Mouse (Mus musculus) intestine, postnatal 0 days (tissue): ENCODE measurements around the gene Vasp. TPM values are rescaled to one million over a fixed set of nuclear protein-coding genes. Genes with fewer than 3 reads are reported as not detected.
A peak's percentile ranks its signal among the peaks of the same experiment; 100 is the strongest.

Experiments used
- ATAC-seq: fragments of 200-750 bp; cut with Nextera tagmentation; 2 replicates; pipeline ENCODE4 v1.8.0; 2017; ENCODE audit warnings: mild to moderate bottlenecking, moderate TSS enrichment, moderate library complexity
- H3K27ac ChIP-seq: fragments of 300-500 bp; sonication (generic); 2 replicates; pipeline ENCODE4 v1.5.1; 2014; ENCODE audit warnings: mild to moderate bottlenecking, low read depth, low read length, moderate library complexity
- H3K27me3 ChIP-seq: fragments of 300-500 bp; sonication (generic); replicated peaks from 2 replicates; pipeline ENCODE4 v1.6.1; 2014; ENCODE audit warnings: low read length, mixed read lengths; ENCODE audit not compliant: control insufficient read depth, insufficient read depth
- H3K36me3 ChIP-seq: fragments of 300-500 bp; sonication (generic); 2 replicates; pipeline ENCODE4 v1.6.1; 2014; ENCODE audit warnings: mild to moderate bottlenecking, moderate library complexity; ENCODE audit not compliant: control insufficient read depth, insufficient read depth
- H3K4me1 ChIP-seq: fragments of 300-500 bp; sonication (generic); replicated peaks from 2 replicates; pipeline ENCODE4 v1.6.1; 2014; ENCODE audit warnings: antibody characterized with exemption, low read length, mixed read lengths; ENCODE audit not compliant: control insufficient read depth, insufficient read depth
- H3K4me2 ChIP-seq: fragments of 300-500 bp; sonication (generic); replicated peaks from 2 replicates; pipeline ENCODE4 v1.6.1; 2014; ENCODE audit warnings: low read depth, mild to moderate bottlenecking, moderate library complexity
- H3K4me3 ChIP-seq: fragments of 300-500 bp; sonication (generic); 2 replicates; pipeline ENCODE4 v1.5.1; 2014; ENCODE audit warnings: low read depth, low read length
- H3K9ac ChIP-seq: fragments of 300-500 bp; sonication (generic); 2 replicates; pipeline ENCODE4 v1.6.1; 2014; ENCODE audit warnings: mild to moderate bottlenecking, low read depth, low read length
- H3K9me3 ChIP-seq: fragments of 300-500 bp; sonication (generic); 2 replicates; pipeline ENCODE4 v1.6.1; 2016; ENCODE audit warnings: mixed run types; ENCODE audit not compliant: control insufficient read depth
- CTCF ChIP-seq: sonication (generic); IDR thresholded peaks from 2 replicates; pipeline ENCODE4 v1.5.1; 2016; ENCODE audit warnings: low read depth, mild to moderate bottlenecking, control low read depth, antibody characterized with exemption, moderate library complexity
- WGBS: fragments of 180-500 bp; shearing (Covaris S2); extraction: QIAGEN DNeasy Blood & Tissue Kit; methylation state at CpG from one replicate; pipeline ENCODE4 v1.1.7; 2014; 5-methylcytosine and 5-hydroxymethylcytosine counted together
- polyA plus RNA-seq: library from polyadenylated mRNA; unstranded; fragments of >200 nt; fragmentation: Nextera tagmentation; extraction: Ambion mirVana; gene quantifications from 2 replicates; pipeline ENCODE4 v1.2.1, GENCODE M21; 2015

Vasp gene
- polyA plus RNA-seq, 1 experiment from 2014 or later, result 98.5 TPM

DNA sequence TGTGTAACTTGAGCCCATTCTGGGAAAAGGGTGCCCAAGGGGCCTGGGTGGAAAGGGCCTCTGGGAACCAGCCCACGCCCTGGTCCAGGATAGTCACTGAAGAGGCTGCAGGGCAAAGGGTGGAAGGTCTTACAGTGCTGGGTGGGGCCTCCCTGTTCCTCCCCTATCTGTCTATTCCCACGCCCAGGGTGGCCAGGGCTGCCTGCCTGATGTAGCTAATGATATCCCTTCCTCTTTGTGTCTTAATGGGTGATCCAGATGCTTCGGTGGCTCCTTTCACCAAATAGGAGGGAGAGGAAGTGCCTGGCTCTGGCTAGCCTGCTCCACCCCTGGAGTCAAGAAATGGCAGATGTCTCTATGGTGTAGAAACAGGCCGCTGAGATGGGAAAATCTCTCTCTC lies 46.7 kb downstream of the Vasp start:
- no peak overlapping the region for H3K9ac ChIP-seq
- H3K4me1 ChIP-seq, result 0 out of 2 replicates have a peak, but pooled peaks cover 7% of the 10 kb centered on the region
- no peaks in the 10 kb centered on the region for H3K9me3 ChIP-seq
- no peak overlapping the region for H3K4me2 ChIP-seq
- TF ChIP-seq CTCF, result no peak
- peaks cover 3% of the 10 kb centered on the region; the same call in 1 of the 2 replicates for H3K36me3 ChIP-seq
- 46% methylated on average over 4 of the region's 4 CpGs for WGBS
- H3K27me3 ChIP-seq, result no peaks in the 10 kb centered on the region
- ATAC-seq, result no peak
- H3K4me3 ChIP-seq, result no peak overlapping the region
- H3K27ac ChIP-seq, result no peak overlapping the region

DNA sequence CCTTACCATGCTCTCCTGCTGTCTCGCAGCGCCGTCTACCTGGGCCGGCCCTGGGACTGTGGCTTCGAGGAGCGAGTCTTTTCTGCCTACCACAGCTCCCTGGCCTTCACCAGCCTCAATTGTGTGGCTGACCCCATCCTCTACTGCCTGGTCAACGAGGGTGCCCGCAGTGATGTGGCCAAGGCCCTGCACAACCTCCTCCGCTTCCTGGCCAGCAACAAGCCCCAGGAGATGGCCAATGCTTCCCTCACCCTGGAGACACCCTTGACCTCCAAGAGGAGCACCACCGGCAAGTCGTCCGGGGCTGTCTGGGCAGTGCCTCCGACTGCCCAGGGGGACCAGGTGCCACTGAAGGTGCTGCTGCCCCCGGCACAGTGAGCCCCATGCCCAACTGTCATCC lies 48.7 kb downstream of the Vasp start:
- Histone ChIP-seq H3K36me3 (peaks cover 3% of the 10 kb centered on the region; the same call in 1 of the 2 replicates), H3K27me3 (no peaks in the 10 kb centered on the region), H3K4me3 (no peak overlapping the region), H3K9ac (no peak overlapping the region), H3K27ac (no peak overlapping the region), H3K4me1 (0 out of 2 replicates have a peak, but pooled peaks cover 3% of the 10 kb centered on the region), H3K9me3 (no peaks in the 10 kb centered on the region), H3K4me2 (no peak overlapping the region)
- no peak for ATAC-seq
- TF ChIP-seq CTCF, result no peak
- 88% methylated on average over 14 of the region's 14 CpGs for WGBS

DNA sequence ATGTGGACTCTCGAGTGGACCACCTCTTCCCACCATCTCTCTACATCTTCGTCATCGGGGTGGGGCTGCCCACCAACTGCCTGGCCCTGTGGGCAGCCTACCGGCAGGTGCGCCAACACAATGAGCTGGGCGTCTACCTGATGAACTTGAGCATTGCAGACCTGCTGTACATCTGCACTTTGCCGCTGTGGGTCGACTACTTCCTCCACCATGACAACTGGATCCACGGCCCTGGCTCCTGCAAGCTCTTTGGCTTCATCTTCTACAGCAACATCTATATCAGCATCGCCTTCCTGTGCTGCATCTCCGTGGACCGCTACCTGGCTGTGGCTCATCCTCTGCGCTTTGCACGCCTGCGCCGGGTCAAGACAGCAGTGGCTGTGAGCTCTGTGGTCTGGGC lies 49.4 kb downstream of the Vasp start:
- no peak overlapping the region for H3K27ac ChIP-seq
- no peaks in the 10 kb centered on the region for H3K9me3 ChIP-seq
- no peak for ATAC-seq
- 91% methylated on average over 16 of the region's 16 CpGs for WGBS
- 0 out of 2 replicates have a peak, but pooled peaks cover 3% of the 10 kb centered on the region for H3K4me1 ChIP-seq
- H3K27me3 ChIP-seq, result no peaks in the 10 kb centered on the region
- TF ChIP-seq CTCF, result no peak
- H3K4me3 ChIP-seq, result no peak overlapping the region
- no peak overlapping the region for H3K4me2 ChIP-seq
- peaks cover 3% of the 10 kb centered on the region; the same call in 1 of the 2 replicates for H3K36me3 ChIP-seq
- no peak overlapping the region for H3K9ac ChIP-seq

DNA sequence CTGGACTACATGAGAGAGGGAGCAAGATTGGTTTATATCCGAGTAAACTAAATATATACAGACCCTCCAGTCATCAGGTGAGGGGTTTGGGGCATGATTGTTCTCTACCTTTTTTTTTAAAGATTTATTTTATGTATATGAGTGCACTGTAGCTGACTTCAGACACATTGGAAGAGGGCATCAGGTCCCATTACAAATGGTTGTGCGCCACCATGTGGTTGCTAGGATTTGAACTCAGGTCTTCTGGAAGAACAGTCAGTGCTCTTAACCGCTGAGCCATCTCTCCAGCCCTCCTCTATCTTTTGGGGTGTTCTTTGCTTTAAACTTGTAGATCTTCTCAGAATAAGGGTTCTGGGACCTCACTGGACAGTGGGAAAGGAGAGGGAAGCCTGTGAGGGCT lies 51.6 kb downstream of the Vasp start:
- no peak overlapping the region for H3K4me3 ChIP-seq
- H3K9me3 ChIP-seq, result no peaks in the 10 kb centered on the region
- peaks cover 3% of the 10 kb centered on the region; the same call in 1 of the 2 replicates for H3K36me3 ChIP-seq
- 57% methylated on average over 3 of the region's 3 CpGs for WGBS
- H3K27ac ChIP-seq, result no peak overlapping the region
- ATAC-seq, result no peak
- no peaks in the 10 kb centered on the region for H3K4me1 ChIP-seq
- TF ChIP-seq CTCF, result peak; percentile 22; the same call in 1 of the 2 replicates
- H3K4me2 ChIP-seq, result no peak overlapping the region
- H3K9ac ChIP-seq, result no peak overlapping the region
- H3K27me3 ChIP-seq, result no peaks in the 10 kb centered on the region

DNA sequence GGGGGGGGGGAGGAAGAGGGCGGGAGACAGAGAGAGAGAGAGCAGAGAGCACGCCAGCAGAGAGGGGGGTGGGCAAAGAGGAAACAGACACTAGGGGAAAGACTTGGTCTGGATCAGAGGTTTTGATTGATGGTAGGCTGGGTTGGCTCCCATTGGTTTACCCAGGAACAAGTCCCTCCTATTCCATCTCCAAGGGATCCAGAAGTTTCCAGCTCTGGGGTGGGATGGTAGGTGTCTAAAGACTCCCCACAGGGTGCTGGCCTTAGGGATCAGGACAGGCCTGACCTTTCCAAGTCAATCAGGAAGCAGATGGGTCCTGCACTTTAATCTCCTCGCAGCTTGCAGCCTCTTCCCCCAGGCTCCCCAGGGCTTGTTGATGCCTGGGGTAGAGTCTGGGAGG lies 53.7 kb downstream of the Vasp start:
- Histone ChIP-seq H3K36me3 (no peaks in the 10 kb centered on the region), H3K4me2 (no peak overlapping the region), H3K27me3 (0 out of 2 replicates have a peak, but pooled peaks cover 5% of the 10 kb centered on the region), H3K4me3 (no peak overlapping the region), H3K9me3 (no peaks in the 10 kb centered on the region), H3K4me1 (no peaks in the 10 kb centered on the region), H3K9ac (no peak overlapping the region), H3K27ac (no peak overlapping the region)
- no peak for TF ChIP-seq CTCF
- 14% methylated on average over 2 of the region's 3 CpGs for WGBS
- no peak for ATAC-seq

DNA sequence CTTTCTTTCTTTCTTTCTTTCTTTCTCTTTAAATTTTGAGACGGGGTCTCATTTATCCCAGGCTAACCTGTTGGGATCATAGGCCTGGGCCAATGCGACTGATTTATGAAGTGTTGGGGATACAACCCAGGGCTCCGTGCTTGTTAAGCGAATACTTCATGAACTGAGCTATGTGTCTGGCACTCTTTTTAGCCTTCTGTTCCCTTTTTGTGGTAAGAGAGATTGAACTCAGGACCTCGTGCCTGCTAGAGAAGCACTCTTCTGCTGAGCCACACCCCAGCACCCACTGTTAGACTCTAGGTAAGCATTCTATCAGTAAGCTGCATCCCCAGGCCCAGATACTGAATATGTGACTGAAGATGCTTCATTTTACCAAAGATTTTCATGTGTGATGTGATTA lies 54.1 kb downstream of the Vasp start:
- ATAC-seq, result no peak
- Histone ChIP-seq H3K4me1 (no peaks in the 10 kb centered on the region), H3K4me2 (no peak overlapping the region), H3K27ac (no peak overlapping the region), H3K9ac (no peak overlapping the region), H3K27me3 (0 out of 2 replicates have a peak, but pooled peaks cover 7% of the 10 kb centered on the region), H3K9me3 (no peaks in the 10 kb centered on the region), H3K36me3 (no peaks in the 10 kb centered on the region), H3K4me3 (no peak overlapping the region)
- TF ChIP-seq CTCF, result no peak
- 49% methylated on average over 5 of the region's 5 CpGs for WGBS

DNA sequence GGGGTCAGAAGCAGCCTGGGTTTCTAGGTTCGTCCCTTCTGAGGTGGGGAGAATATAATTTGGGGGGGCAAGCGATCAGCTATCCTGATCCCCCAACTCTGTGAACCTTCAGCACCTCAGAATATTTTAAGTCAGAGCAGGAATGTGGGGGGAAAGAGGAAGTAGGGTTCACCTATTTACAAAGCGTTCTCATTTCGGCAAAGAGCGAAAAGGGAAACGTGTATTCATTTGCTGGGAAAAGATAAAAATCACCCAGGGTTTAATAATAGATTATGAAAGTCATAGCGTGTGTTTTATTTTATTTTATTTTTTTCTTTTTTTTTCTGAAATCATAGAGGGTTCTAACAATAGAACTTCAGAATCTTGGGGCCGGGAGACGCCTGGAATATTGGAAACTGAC lies 56.7 kb downstream of the Vasp start:
- no peak overlapping the region; the same call in 1 of the 2 replicates for H3K9ac ChIP-seq
- 61% methylated on average over 9 of the region's 9 CpGs for WGBS
- H3K9me3 ChIP-seq, result no peaks in the 10 kb centered on the region
- H3K4me1 ChIP-seq, result no peaks in the 10 kb centered on the region
- no peaks in the 10 kb centered on the region for H3K36me3 ChIP-seq
- no peak overlapping the region for H3K4me3 ChIP-seq
- ATAC-seq, result no peak
- TF ChIP-seq CTCF, result no peak
- 0 out of 2 replicates have a peak, but pooled peaks cover 7% of the 10 kb centered on the region for H3K27me3 ChIP-seq
- no peak overlapping the region for H3K27ac ChIP-seq
- H3K4me2 ChIP-seq, result no peak overlapping the region; the same call in 1 of the 2 replicates
